Mouse (Mus musculus) spleen, adult 10 weeks (tissue): ENCODE measurements around the gene Gm4846. TPM values are rescaled to one million over a fixed set of nuclear protein-coding genes. Genes with fewer than 3 reads are reported as not detected.

Source experiments
- polyA plus RNA-seq: library from polyadenylated mRNA; stranded (reverse); fragments of 350-450 nt; fragmentation: Illumina TruSeq; extraction: RNeasy Lipid Tissue Mini Kit (QIAGEN cat#74804); gene quantifications from one replicate; pipeline ENCODE4 v1.2.3, GENCODE M21; 2015; ENCODE audit warnings: low replicate concordance; ENCODE audit not compliant: insufficient read depth

Gene Gm4846
- polyA plus RNA-seq, result not detected

GRCm38 (mm10) chr1:166497488-166497887 is at the start of gene Gm4846:
Gm4846 (minus strand) TSS chr1:166497588.

Other genes with a start within 250 kb of the Gm4846 start
- 0.93 TPM for gene Ildr2, start 243.4 kb downstream of the Gm4846 start, polyA plus RNA-seq
- 36.4 TPM for gene Tada1, start 118.5 kb downstream of the Gm4846 start, polyA plus RNA-seq
- gene Pogk, start 87.7 kb downstream of the Gm4846 start, polyA plus RNA-seq, result 11.4 TPM
- not detected for gene Gm4847, start 150.1 kb upstream of the Gm4846 start, polyA plus RNA-seq
- not detected for gene Fmo9, start 184.3 kb upstream of the Gm4846 start, polyA plus RNA-seq